Mouse (Mus musculus) gastrocnemius, postnatal 36 days (tissue): ENCODE measurements around the gene Zbtb39. TPM values are rescaled to one million over a fixed set of nuclear protein-coding genes. Genes with fewer than 3 reads are reported as not detected.
"Not testable (repeated sequence)": the region's sequence is repeated elsewhere in the genome, so short reads cannot be mapped to it uniquely, and the experiment has no call there.

ENCODE experiments used
- DNase-seq, 2 experiments: peaks; one replicate each; pipeline ENCODE4 v3.0.0; 2022
- intact Hi-C: fragments of 180-260 bp; cut with DNase I; formaldehyde crosslinking; loops from one replicate; pipeline ENCODE4 v1.15.1; 2025
- total RNA-seq, 2 experiments: library from RNA; stranded (reverse); gene quantifications; 2 replicates each; pipeline ENCODE4 v1.2.3; 2021

Zbtb39 gene
- total RNA-seq, 2 experiments from 2014 or later: 5.1 to 5.9 TPM

GRCm38 (mm10) chr10:127734434-127734833, 4.9 kb upstream of the Zbtb39 start:
- intact Hi-C loops: loop anchor here (10.0 kb wide), 2 partner anchors 90 to 270 kb away; partner anchors contain the start of genes Hsd17b6 and Stat6
- DNase-seq: no peak

- intact Hi-C loops: loop anchor here (5.0 to 10.0 kb wide), 3 partner anchors 44 to 269 kb away; partner anchors contain the start of genes Hsd17b6 and Stat6
- DNase-seq: no peak
Observed at GRCm38 (mm10) chr10:127736266-127736665, 3.1 kb upstream of the Zbtb39 start.

DNA sequence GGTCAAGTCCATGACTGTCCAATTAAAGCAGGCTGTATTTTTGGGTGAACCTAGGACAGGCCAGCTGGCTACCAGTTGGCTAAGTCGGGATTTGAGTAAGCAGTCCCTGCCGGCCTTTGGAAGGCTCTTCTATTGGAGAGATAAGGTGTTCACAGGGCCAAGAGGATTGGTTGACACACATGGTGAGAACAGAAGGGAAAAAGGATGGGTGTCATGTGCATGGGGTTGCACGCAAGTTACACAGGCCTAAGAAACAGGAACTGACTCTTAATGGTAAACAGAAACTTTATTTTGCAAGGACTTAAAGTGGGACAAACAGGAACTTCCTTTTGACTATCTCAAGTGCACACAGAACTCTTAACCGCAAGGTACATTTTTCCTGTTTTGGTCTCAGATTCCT, 2.4 kb upstream of the Zbtb39 start:
- no peak for DNase-seq
- intact Hi-C loops: loop anchor here (5.0 to 10.0 kb wide), 3 partner anchors 45 to 268 kb away; partner anchors contain the start of genes Hsd17b6 and Stat6

DNA sequence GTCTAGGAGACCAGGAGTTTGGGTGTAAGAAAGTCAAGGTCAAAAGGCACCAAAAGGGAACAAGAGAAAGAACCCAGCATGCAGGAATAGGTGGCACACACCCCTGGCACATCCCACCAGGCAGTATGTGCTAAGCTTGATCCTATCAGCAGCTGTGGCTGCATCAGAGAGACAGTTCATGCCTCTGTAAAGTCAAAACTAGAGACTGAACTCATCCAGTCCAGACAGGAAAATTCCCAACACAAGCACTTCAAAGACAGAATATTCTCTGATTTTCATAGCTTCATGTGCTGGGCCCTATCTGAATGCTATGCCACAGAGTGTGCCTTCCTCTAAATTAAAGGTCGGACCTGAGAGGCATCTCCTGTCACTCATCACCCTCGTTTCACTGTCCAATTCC, 1.8 kb upstream of the Zbtb39 start:
- intact Hi-C loops: loop anchor here (5.0 to 10.0 kb wide), 3 partner anchors 45 to 267 kb away; partner anchors contain the start of genes Hsd17b6 and Stat6

DNA sequence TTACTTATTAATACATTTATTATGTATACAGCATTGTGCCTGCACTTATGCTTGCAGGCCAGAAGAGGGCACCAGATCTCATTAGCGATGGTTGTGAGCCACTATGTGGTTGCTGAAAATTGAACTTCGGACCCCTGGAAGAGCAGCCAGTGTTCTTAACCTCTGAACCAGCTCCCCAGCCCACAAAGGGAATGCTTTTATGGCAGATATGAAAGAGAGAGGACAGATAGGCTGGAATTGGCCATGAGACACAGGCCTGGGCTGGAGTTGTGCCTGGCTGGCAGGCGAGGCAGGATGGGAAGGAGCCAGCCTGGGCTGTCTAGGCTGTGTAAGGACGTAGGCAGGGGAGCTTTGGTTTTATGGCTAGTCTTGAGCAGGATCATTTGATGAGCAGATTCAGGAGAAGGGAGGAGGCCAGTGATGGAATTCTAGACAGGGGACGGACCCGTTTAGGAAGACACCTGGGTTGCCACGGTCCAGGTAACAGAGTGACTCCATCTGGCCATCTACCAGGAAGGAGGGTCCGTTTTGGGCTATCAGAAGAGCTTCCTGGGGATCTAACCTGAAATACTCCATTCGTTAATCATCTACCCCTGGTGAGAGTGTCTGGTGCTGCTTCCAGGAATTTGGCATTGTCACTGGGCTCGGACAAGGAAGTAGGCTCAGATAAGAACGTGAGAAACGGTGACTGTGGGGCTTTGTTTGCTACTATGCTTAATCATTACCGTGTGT, 1.0 kb upstream of the Zbtb39 start:
- DNase-seq: no peak
- intact Hi-C loops: loop anchor here (2.0 to 10.0 kb wide), 4 partner anchors 46 to 266 kb away; partner anchors contain the start of genes Hsd17b6 and Stat6

More for the DNA sequence above, 1.8 kb upstream of the Zbtb39 start:
- no peak for DNase-seq

DNA sequence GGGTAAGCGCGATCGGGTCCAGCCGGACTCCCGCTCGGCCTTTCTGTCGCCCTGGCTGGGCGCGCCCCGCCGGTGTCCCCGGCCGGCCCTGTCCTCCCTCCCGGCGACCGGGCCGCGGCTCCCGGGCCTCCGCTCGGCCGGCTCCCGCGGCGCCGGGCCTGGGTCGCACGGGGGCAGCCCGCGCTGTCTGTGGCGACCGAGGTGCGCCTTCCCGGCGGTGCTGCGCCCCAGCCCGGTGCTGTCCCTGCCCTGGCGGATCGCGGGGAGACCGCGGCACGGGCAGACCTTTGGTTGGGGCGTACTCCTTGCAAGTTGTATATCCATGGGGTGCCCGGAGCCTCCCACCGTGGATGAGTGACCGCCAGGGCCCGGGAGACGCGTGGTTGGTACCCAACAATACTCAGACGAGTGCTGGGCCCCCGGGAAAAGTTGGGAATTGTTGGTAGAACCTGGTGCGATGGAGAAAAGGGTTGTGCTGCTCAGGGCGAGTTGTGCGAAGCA, 373 bp downstream of the Zbtb39 start:
- intact Hi-C loops: loop anchor here (2.0 to 10.0 kb wide), 4 partner anchors 47 to 265 kb away; partner anchors contain the start of genes Hsd17b6 and Stat6
- no peak for DNase-seq

DNA sequence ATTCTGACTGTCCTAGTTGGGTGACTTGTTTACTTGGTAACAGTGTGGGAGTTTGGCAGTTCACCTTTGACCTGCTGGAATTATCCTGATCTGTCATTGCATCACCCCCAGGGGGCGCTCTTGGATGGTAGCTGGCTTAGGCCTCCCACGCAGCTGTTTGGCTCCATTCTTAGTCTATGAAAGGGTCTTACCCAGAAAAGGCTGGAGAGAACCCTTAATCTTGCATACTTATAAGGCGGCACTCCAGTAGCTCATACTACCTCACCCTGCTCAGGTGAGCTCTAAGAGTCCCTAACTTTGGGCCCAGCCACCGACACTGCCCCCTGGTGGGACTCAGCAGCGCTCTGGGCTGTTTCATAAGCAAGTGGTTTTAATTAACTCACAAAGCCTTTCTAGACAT, 5.3 kb downstream of the Zbtb39 start:
- intact Hi-C loops: no loop called here
- no peak for DNase-seq

- intact Hi-C loops: no loop called here
- DNase-seq: no peak
Observed at GRCm38 (mm10) chr10:127745886-127746285, 6.5 kb downstream of the Zbtb39 start.

DNA sequence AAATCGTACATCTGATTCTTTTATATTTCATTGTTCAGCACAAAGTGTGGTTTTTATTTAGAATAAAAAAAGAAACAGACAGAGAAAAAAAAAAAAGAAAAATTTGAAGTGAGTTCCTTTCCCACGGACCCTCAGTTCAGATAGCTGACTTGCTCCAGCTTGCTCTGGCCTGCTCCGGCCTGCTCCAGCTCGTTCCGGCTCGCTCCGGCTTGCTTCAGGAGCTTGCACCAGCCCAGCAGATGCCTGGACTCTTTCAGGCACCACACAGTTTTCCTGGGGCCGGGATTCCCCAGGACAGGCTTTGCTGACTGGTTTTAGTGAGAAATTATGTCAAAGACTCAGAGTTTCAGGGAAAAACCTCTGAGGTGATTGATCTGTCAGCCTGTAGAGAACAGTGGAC, 7.9 kb downstream of the Zbtb39 start:
- intact Hi-C loops: no loop called here
- no peak for DNase-seq

GRCm38 (mm10) chr10:127748847-127749612, 9.7 kb downstream of the Zbtb39 start:
- no peak for DNase-seq

GRCm38 (mm10) chr10:127750136-127750777, 10.9 kb downstream of the Zbtb39 start:
- intact Hi-C loops: no loop called here
- DNase-seq: no peak

More at GRCm38 (mm10) chr10:127748847-127749612, 9.7 kb downstream of the Zbtb39 start:
- intact Hi-C loops: no loop called here

GRCm38 (mm10) chr10:127751548-127751947, 12.2 kb downstream of the Zbtb39 start, which contains the start of gene Gpr182:
TSS of gene Gpr182 (minus strand) at chr10:127751732.
- intact Hi-C loops: no loop called here
- DNase-seq: no peak

- intact Hi-C loops: no loop called here
- DNase-seq: no peak
Observed at GRCm38 (mm10) chr10:127754566-127755166, 15.3 kb downstream of the Zbtb39 start.

DNA sequence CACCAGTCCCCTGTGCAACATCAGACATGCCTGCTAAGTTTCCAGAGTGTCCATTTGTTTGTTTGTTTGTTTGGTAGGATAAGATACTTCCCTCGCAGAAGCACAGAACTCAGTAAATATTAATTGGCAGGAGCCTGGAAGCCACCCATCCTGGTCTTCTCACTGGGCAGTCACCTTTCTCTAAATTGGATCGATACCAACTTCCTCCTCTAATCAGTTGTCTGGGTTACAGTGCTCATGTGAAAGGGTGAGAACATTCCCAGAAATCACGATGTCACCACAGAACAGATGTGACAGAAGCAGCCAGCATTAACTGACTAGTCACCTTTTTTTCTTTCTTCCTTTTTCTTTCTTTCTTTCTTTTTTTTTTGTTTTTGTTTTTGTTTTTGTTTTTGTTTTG, 15.9 kb downstream of the Zbtb39 start:
- DNase-seq: peak in 1 of 2 experiments; percentile 2
- intact Hi-C loops: no loop called here

DNA sequence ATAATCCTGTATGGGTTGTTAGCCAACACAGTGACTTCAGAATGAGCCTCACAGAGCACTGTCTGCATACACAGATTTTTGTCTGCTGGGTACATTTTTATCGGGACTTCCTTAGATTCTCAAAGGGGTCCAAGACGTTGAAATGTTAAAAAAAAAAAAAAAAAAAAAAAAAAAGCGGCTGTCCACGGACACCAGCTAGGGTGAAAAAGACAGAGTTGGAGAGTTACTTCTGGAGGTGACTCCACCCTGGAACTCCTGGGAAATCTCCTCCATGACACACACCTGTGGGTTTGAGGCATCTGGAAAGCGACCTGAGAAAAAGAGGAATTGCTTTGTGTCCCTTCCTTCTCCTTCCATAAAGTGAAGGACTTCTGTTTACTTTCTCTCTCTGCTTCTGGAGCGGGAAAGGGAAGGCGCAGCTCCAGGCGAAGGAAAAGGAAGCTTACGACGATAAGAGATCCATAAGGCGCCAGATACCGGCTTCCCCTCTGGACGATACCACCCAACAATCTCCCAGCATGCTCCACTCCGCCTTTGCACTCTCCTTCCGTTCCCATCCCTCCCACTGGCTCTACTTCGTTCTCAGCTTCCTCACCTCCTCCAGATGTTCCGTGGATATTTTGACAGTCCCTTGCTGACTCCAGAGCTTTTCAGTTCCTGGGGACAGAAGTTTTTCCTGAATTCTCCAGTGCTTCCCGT, 16.6 kb downstream of the Zbtb39 start:
- intact Hi-C loops: no loop called here
- DNase-seq: peak in 1 of 2 experiments; percentile 9

- intact Hi-C loops: no loop called here
- no peak for DNase-seq
Observed at GRCm38 (mm10) chr10:127759181-127760110, 20.1 kb downstream of the Zbtb39 start, which contains the start of the genes Rdh1 and Rdh16f1. TSS of gene Rdh1 (plus strand) at chr10:127759721. TSS of gene Rdh16f1 (plus strand) at chr10:127759787.

GRCm38 (mm10) chr10:127762926-127763325, 23.6 kb downstream of the Zbtb39 start:
- DNase-seq, intact Hi-C loops: not testable (repeated sequence)
